Mouse (Mus musculus) forebrain, embryonic 12.5 days (tissue): ENCODE data around the gene Gm1043. TPM values are rescaled to one million over a fixed set of nuclear protein-coding genes. Genes with fewer than 3 reads are reported as not detected.
A peak's percentile ranks its signal among the peaks of the same experiment; 100 is the strongest.

Experiments
- ATAC-seq: fragments of 200-750 bp; cut with Nextera tagmentation; 2 replicates; pipeline ENCODE4 v1.8.0; 2017; ENCODE audit warnings: moderate TSS enrichment; ENCODE audit not compliant: low FRiP score
- H3K27ac ChIP-seq: fragments of 300-500 bp; sonication (generic); 2 replicates; pipeline ENCODE4 v1.5.1; 2016; ENCODE audit warnings: mild to moderate bottlenecking
- H3K27me3 ChIP-seq: fragments of 300-500 bp; sonication (generic); 2 replicates; pipeline ENCODE4 v1.6.1; 2016; ENCODE audit warnings: mild to moderate bottlenecking
- H3K36me3 ChIP-seq: fragments of 300-500 bp; sonication (generic); replicated peaks from 2 replicates; pipeline ENCODE4 v1.6.1; 2016; ENCODE audit warnings: mild to moderate bottlenecking
- H3K4me1 ChIP-seq: fragments of 300-500 bp; sonication (generic); 2 replicates; pipeline ENCODE4 v1.6.1; 2016
- H3K4me2 ChIP-seq: fragments of 300-500 bp; sonication (generic); 2 replicates; pipeline ENCODE4 v1.6.1; 2016; ENCODE audit warnings: mild to moderate bottlenecking, moderate library complexity
- H3K4me3 ChIP-seq: fragments of 300-500 bp; sonication (generic); replicated peaks from 2 replicates; pipeline ENCODE4 v1.5.1; 2016; ENCODE audit warnings: mild to moderate bottlenecking
- H3K9ac ChIP-seq: fragments of 300-500 bp; sonication (generic); 2 replicates; pipeline ENCODE4 v1.6.1; 2016; ENCODE audit warnings: mild to moderate bottlenecking
- H3K9me3 ChIP-seq: fragments of 300-500 bp; sonication (generic); 2 replicates; pipeline ENCODE4 v1.6.1; 2016
- WGBS: fragments of 180-500 bp; shearing (Covaris S2); methylation state at CpG from one replicate; pipeline ENCODE4 v1.1.7; 2016; 5-methylcytosine and 5-hydroxymethylcytosine counted together
- polyA plus RNA-seq: library from polyadenylated mRNA; unstranded; fragments of >200 nt; fragmentation: Nextera tagmentation; extraction: Ambion mirVana; gene quantifications from 2 replicates; pipeline ENCODE4 v1.2.1, GENCODE M21; 2016

Gene Gm1043
- polyA plus RNA-seq, 1 experiment from 2014 or later: 0.29 TPM

DNA sequence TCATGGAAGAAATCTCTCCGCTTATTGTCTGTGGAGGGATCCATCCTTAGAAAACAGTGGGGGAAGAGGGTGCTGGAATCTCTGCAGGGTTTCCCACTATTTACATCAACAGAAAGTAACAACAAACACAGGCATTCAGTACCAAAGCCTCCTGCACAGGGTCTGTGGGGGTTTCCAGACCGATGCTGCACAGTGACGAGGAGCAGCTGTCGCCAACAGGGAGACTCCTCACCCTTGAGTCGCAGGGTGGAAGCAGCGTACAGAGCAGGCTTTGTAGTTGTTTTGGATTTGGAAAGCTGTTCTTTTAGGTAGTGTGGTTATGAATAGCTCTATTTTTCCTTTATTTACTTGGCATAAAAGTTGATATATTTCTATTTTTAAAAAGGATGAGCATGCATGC, 16.9 kb downstream of the Gm1043 start:
- Histone ChIP-seq H3K27ac (no peak overlapping the region), H3K36me3 (no peaks in the 10 kb centered on the region), H3K4me3 (no peak overlapping the region), H3K4me1 (peaks cover 9% of the 10 kb centered on the region; the same call in 1 of the 2 replicates), H3K4me2 (no peak overlapping the region), H3K9ac (no peak overlapping the region), H3K9me3 (no peaks in the 10 kb centered on the region), H3K27me3 (no peaks in the 10 kb centered on the region)
- WGBS: 60% methylated on average over 6 of the region's 6 CpGs
- ATAC-seq: no peak

DNA sequence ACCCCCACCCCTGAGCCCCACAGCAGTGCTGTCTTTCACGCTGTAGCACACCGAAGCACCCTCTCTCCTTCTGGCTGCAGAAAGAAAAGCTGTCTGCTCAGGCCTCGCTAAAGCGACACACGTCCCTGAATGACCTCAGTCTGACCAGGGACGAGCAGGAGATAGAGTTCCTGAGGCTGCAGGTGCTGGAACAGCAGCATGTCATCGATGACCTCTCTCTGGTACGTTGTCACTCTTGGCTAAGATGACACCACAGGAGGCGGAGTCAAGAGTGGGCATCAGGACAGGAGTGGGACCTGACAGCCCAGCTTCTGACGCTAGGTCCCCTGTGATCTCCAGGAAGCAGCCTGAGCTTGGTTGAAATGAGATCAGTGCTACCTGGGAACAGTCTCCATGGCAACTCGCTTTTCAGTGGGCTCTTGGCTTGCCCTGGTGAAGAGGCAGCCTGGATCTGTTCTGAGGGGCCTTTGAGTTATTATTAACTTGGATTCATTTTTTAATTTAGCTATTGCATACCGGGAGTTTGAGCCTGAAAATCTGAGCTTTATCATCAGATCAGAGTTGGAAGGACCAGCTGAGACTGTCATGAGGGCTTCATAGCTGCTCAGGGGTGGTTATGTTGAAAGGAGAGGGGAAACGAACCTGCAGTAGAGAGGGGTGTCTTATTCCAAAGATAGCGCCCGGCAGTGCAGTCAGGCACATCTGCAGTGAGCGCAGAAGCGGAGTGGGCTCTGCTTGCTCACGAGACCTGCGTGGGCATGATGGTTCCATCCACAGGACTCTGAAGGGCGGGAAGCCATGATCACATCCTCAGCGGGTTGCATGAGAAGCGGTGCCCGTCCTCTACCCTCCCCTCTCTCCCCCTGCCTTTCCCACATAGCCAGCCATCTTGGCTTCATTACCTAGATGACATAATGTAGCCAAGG, 20.6 kb downstream of the Gm1043 start:
- H3K27me3 ChIP-seq: no peaks in the 10 kb centered on the region
- H3K4me3 ChIP-seq: no peak overlapping the region
- H3K9ac ChIP-seq: no peak overlapping the region
- no peak overlapping the region for H3K4me2 ChIP-seq
- no peak overlapping the region for H3K27ac ChIP-seq
- H3K36me3 ChIP-seq: no peaks in the 10 kb centered on the region
- ATAC-seq: peak; percentile 51; the same call in 1 of the 2 replicates
- 81% methylated on average over 23 of the region's 23 CpGs for WGBS
- H3K4me1 ChIP-seq: peaks cover 9% of the 10 kb centered on the region; the same call in 1 of the 2 replicates
- H3K9me3 ChIP-seq: no peaks in the 10 kb centered on the region

GRCm38 (mm10) chr5:37107111-37107510, 21.9 kb downstream of the Gm1043 start:
- Histone ChIP-seq H3K4me2 (no peak overlapping the region), H3K9ac (no peak overlapping the region), H3K36me3 (no peaks in the 10 kb centered on the region), H3K4me3 (no peak overlapping the region), H3K9me3 (no peaks in the 10 kb centered on the region), H3K27ac (no peak overlapping the region), H3K4me1 (peaks cover 9% of the 10 kb centered on the region; the same call in 1 of the 2 replicates), H3K27me3 (no peaks in the 10 kb centered on the region)
- WGBS: 82% methylated on average over 5 of the region's 5 CpGs
- no peak for ATAC-seq

DNA sequence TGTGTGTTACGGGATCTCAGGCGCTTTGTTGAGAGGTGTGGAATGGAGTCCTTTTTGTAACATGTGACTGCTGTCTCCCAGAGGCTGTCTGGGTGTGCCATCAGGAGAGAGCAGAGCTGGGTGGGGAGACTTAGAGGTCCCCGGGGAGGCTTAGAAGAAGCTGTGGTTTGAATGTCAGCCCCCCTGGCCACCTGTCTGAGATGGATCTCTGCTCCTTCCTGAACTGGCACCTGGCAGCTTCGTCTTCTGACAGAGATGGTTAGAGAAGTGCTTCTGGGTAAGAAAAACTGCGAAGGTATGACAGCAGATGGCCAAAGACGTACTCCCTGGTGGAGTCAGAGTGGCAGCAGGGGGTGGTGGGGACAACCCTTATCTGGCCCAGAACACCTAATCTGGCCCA, 22.4 kb downstream of the Gm1043 start:
- H3K36me3 ChIP-seq: no peaks in the 10 kb centered on the region
- H3K4me1 ChIP-seq: peaks cover 9% of the 10 kb centered on the region; the same call in 1 of the 2 replicates
- no peak overlapping the region for H3K9ac ChIP-seq
- no peaks in the 10 kb centered on the region for H3K9me3 ChIP-seq
- H3K27me3 ChIP-seq: no peaks in the 10 kb centered on the region
- no peak overlapping the region for H3K27ac ChIP-seq
- no peak overlapping the region for H3K4me3 ChIP-seq
- 89% methylated on average over 6 of the region's 6 CpGs for WGBS
- no peak for ATAC-seq
- H3K4me2 ChIP-seq: no peak overlapping the region

DNA sequence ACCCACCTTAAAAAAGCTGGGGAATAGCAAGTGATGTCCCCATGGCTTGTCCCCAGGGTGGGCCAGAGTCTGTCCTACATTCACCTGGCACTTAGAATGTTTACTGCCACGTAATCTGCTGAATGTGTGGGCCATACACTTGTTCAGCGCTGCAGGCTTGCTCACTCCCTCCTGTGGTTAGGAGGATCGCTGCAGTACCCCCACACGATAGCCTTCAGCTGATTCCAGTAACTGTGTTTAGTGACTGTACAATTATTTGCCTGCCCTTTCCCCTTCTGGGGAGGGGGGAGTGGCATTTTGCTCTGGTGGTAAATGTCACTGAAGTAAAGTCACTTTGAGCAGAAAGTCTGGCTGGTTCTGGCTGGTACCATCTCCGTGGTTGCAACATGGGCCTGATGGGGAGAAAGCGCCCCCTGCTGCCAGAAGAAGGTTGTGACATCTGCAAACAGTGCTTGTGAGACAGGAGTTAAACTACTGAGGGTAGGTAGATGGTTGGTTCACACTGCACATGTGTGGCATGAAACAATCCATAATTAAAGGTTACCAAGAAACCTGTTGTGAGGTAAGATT, 24.2 kb downstream of the Gm1043 start:
- ATAC-seq: peak; percentile 42; the same call in 1 of the 2 replicates
- H3K4me3 ChIP-seq: no peak overlapping the region

GRCm38 (mm10) chr5:37112389-37112788, 27.2 kb downstream of the Gm1043 start:
- Histone ChIP-seq H3K27me3 (no peaks in the 10 kb centered on the region), H3K4me2 (no peak overlapping the region), H3K27ac (no peak overlapping the region), H3K4me1 (peaks cover 3% of the 10 kb centered on the region; the same call in 1 of the 2 replicates), H3K9ac (no peak overlapping the region), H3K4me3 (no peak overlapping the region), H3K9me3 (no peaks in the 10 kb centered on the region), H3K36me3 (no peaks in the 10 kb centered on the region)
- 81% methylated on average over 7 of the region's 7 CpGs for WGBS
- no peak for ATAC-seq

More for the DNA sequence above, 24.2 kb downstream of the Gm1043 start:
- no peaks in the 10 kb centered on the region for H3K9me3 ChIP-seq
- no peak overlapping the region for H3K27ac ChIP-seq
- H3K9ac ChIP-seq: no peak overlapping the region
- H3K27me3 ChIP-seq: no peaks in the 10 kb centered on the region
- no peak overlapping the region for H3K4me2 ChIP-seq
- no peaks in the 10 kb centered on the region for H3K36me3 ChIP-seq
- H3K4me1 ChIP-seq: peaks cover 9% of the 10 kb centered on the region; the same call in 1 of the 2 replicates
- 25% methylated on average over 6 of the region's 6 CpGs for WGBS

- no peaks in the 10 kb centered on the region for H3K9me3 ChIP-seq
- peaks cover 4% of the 10 kb centered on the region; the same call in 1 of the 2 replicates for H3K4me1 ChIP-seq
- H3K27me3 ChIP-seq: no peaks in the 10 kb centered on the region
- H3K4me2 ChIP-seq: no peak overlapping the region
- H3K9ac ChIP-seq: no peak overlapping the region
- WGBS: 63% methylated on average over 9 of the region's 9 CpGs
- H3K4me3 ChIP-seq: no peak overlapping the region
- H3K36me3 ChIP-seq: no peaks in the 10 kb centered on the region
- no peak overlapping the region for H3K27ac ChIP-seq
- peak; percentile 49; the same call in 1 of the 2 replicates for ATAC-seq
Observed at GRCm38 (mm10) chr5:37117126-37117525, 32.0 kb downstream of the Gm1043 start.

DNA sequence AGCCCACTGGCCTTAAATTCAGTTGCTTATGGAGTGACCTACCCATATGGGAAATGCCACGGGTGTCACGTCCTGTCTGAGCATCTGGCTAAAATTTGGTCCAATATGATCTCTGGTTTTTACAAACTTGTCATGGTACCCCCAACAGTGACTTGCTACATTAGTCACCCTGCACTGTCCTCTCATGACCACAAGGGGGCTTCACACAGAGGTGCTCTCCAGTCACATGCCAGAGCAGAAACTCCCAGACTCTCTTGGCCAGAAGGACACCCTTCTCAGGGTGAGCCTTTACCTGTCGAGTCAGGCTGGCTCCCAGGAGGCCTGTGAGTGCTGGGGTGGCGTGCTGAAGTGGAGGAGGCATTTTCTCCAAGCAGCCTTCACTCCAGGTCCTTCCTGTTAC, 33.1 kb downstream of the Gm1043 start:
- Histone ChIP-seq H3K4me1 (peaks cover 4% of the 10 kb centered on the region; the same call in 1 of the 2 replicates), H3K9me3 (no peaks in the 10 kb centered on the region), H3K27ac (no peak overlapping the region), H3K4me3 (no peak overlapping the region), H3K36me3 (no peaks in the 10 kb centered on the region), H3K4me2 (no peak overlapping the region), H3K27me3 (no peaks in the 10 kb centered on the region), H3K9ac (no peak overlapping the region)
- 62% methylated on average over 4 of the region's 4 CpGs for WGBS
- 0 out of 2 replicates have a peak, but pooled peaks have one; percentile 55 for ATAC-seq

DNA sequence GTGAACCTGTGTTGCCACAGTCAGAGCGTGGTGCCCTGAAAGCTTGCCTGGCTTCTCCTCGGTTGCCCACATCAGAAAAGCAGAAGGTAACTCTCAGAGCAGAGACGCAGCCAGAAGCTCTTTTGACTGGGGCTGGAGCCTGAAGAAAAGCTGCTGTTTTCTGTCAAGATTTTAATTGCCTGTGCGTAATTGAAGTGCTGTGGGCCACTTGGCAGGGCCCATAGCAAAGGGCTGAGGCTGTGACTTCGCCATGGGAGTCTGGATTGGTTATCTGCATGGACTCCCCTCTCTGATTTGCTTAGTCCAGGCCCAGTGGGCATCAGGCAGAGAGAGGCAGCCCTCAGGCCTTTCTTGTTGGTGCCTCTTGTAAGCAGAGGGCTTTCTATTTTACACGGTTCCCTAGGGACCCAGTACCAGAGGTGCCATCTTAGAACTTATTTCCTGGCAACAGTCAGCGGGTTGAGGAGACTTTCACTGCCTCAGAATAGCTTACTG, 36.1 kb downstream of the Gm1043 start:
- H3K36me3 ChIP-seq: no peaks in the 10 kb centered on the region
- peaks cover 4% of the 10 kb centered on the region for H3K4me1 ChIP-seq
- 66% methylated on average over 7 of the region's 7 CpGs for WGBS

GRCm38 (mm10) chr5:37131841-37132240, 46.7 kb downstream of the Gm1043 start:
- 54% methylated on average over 4 of the region's 4 CpGs for WGBS
- ATAC-seq: no peak
- no peaks in the 10 kb centered on the region for H3K4me1 ChIP-seq
- no peak overlapping the region for H3K4me3 ChIP-seq
- H3K36me3 ChIP-seq: no peaks in the 10 kb centered on the region
- H3K9ac ChIP-seq: no peak overlapping the region
- H3K4me2 ChIP-seq: no peak overlapping the region
- H3K9me3 ChIP-seq: no peaks in the 10 kb centered on the region
- no peaks in the 10 kb centered on the region for H3K27me3 ChIP-seq
- H3K27ac ChIP-seq: no peak overlapping the region

More for the DNA sequence above, 36.1 kb downstream of the Gm1043 start:
- Histone ChIP-seq H3K4me2 (no peak overlapping the region), H3K27ac (no peak overlapping the region), H3K4me3 (no peak overlapping the region), H3K9ac (no peak overlapping the region), H3K9me3 (no peaks in the 10 kb centered on the region), H3K27me3 (no peaks in the 10 kb centered on the region)
- no peak for ATAC-seq

- H3K27me3 ChIP-seq: no peaks in the 10 kb centered on the region
- no peaks in the 10 kb centered on the region for H3K9me3 ChIP-seq
- WGBS: 81% methylated on average over 8 of the region's 8 CpGs
- H3K27ac ChIP-seq: no peak overlapping the region
- no peak overlapping the region for H3K9ac ChIP-seq
- H3K36me3 ChIP-seq: no peaks in the 10 kb centered on the region
- no peak overlapping the region for H3K4me2 ChIP-seq
- no peak overlapping the region for H3K4me3 ChIP-seq
- ATAC-seq: no peak
- H3K4me1 ChIP-seq: no peaks in the 10 kb centered on the region
Observed at GRCm38 (mm10) chr5:37141745-37142144, 56.6 kb downstream of the Gm1043 start.

DNA sequence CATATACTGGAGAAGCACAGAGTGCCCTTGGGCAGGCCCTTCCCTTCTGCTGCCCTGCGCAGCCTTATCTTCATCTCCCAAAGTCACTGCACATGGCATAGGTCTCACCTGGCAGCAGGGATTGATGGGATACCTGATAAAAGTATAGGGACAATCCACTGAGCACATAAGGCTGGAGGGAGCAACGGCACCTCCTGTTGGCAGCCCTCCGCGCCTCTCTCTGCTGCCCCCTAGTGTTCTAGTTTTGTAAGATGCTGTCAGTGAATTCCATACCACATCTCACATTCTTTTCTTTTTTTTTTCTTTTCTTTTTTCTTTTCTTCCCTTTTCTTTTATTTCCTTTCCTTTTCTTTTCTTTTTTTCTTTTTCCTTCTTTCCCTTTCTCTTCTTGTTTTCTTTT, 62.4 kb downstream of the Gm1043 start:
- Histone ChIP-seq H3K9me3 (no peaks in the 10 kb centered on the region), H3K27ac (no peak overlapping the region), H3K4me3 (no peak overlapping the region), H3K9ac (no peak overlapping the region), H3K4me1 (no peaks in the 10 kb centered on the region), H3K4me2 (no peak overlapping the region), H3K36me3 (no peaks in the 10 kb centered on the region), H3K27me3 (no peaks in the 10 kb centered on the region; the same call in 1 of the 2 replicates)
- ATAC-seq: no peak
- WGBS: 16% methylated on average over 4 of the region's 4 CpGs
